Mouse (Mus musculus): ENCODE data around the gene Ankrd16. TPM values are rescaled to one million over a fixed set of nuclear protein-coding genes. Genes with fewer than 3 reads are reported as not detected.

Ankrd16 gene
- total RNA-seq, 4 experiments from 2014 or later, result 31.1 to 78.5 (median 56.4) TPM

Other genes starting within 250 kb of the Ankrd16 start
- 100 to 1,000 TPM in 1 of 4 experiments, 10 to 100 TPM in 3; 62.7 to 118 (median 75.9) TPM for gene Pfkfb3, start 223.8 kb upstream of the Ankrd16 start, total RNA-seq (2022)
- gene Rbm17, start 173.7 kb upstream of the Ankrd16 start, total RNA-seq (2022), result 100 to 1,000 TPM in 1 of 4 experiments, 10 to 100 TPM in 3; 82.5 to 121 (median 96.2) TPM
- not detected for gene Gm17490, start 151.6 kb upstream of the Ankrd16 start, total RNA-seq (2022)
- gene Il2ra, start 135.1 kb upstream of the Ankrd16 start, total RNA-seq (2022), result under 1 TPM; 0.12 to 0.46 (median 0.19) TPM
- gene Il15ra, start 72.6 kb upstream of the Ankrd16 start, total RNA-seq (2022), result 10 to 100 TPM; 15.4 to 21.9 (median 19.2) TPM
- gene Fbh1, start 294 bp upstream of the Ankrd16 start, total RNA-seq (2022), result 10 to 100 TPM; 74.4 to 99.4 (median 83.2) TPM

All from adrenal gland, adult 8-10 months (tissue).